Mouse (Mus musculus) gastrocnemius, adult 2 months (tissue): ENCODE measurements around the gene Rubcn. TPM values are rescaled to one million over a fixed set of nuclear protein-coding genes. Genes with fewer than 3 reads are reported as not detected.
"Not testable (repeated sequence)": the region's sequence is repeated elsewhere in the genome, so short reads cannot be mapped to it uniquely, and the experiment has no call there.

ENCODE experiments used
- DNase-seq: peaks from one replicate; pipeline ENCODE4 v3.0.0; 2022
- H3K27ac ChIP-seq: fragments of 200-600 bp; 2 replicates; pipeline ENCODE4 v1.8.1; 2022; ENCODE audit warnings: mild to moderate bottlenecking
- H3K4me3 ChIP-seq: fragments of 200-600 bp; 2 replicates; pipeline ENCODE4 v1.8.1; 2022; ENCODE audit warnings: mild to moderate bottlenecking, moderate library complexity
- CTCF ChIP-seq: fragments of 200-600 bp; IDR thresholded peaks from 2 replicates; pipeline ENCODE4 v1.8.1; 2022; ENCODE audit warnings: antibody characterized with exemption, mild to moderate bottlenecking, moderate library complexity
- intact Hi-C: fragments of 180-260 bp; cut with DNase I; formaldehyde crosslinking; loops from one replicate; pipeline ENCODE4 v1.15.1; 2025
- total RNA-seq, 2 experiments: library from RNA; stranded (reverse); gene quantifications; 2 replicates each; pipeline ENCODE4 v1.2.3; 2021

The Rubcn gene
- total RNA-seq, 2 experiments from 2014 or later, result 24.0 to 28.5 TPM

DNA sequence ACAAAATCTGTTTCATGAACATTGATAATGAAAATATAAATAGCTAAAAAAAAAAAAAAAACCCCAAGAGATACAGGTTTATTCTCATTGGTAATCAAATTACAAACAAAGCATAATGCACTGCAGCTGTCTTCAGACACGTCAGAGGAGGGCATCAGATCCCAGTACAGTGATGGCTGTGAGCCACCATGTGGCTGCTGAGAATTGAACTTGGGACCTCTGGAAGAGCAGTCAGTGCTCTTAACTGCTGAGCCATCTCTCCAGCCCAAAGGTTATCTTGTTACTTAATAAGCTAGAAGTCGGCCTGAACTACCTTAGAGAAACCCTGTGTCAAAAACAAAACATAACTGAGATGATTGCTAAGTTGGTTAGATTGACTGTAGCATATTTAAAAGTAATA is 12.3 kb upstream of the Rubcn start:
- no peak for TF ChIP-seq CTCF
- Histone ChIP-seq H3K27ac (no peak overlapping the region), H3K4me3 (no peak overlapping the region)
- no peak for DNase-seq
- intact Hi-C loops, result loop anchor here (10.0 kb wide), 1 partner anchor 195 kb away; no protein-coding TSS in a partner anchor

DNA sequence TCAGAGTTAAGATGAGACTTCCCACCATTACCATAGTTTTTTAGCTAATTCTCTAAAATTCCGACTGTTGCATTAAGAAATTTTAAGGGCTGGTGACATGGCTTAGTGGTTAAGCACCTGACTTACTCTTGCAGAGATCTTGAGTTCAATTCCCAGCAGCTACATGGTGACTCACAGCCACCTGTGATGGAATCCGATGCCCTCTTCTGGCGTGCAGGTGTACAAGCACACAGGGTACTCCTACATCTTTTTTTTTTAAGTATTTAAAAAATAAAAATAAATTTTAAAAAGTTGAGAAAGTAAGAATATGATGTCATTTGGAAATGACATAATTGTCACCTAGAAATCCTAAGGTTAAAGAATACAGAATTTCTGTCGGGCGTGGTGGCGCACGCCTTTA is 10.4 kb upstream of the Rubcn start:
- H3K27ac ChIP-seq, result no peak overlapping the region
- DNase-seq, result no peak
- intact Hi-C loops, result loop anchor here (10.0 kb wide), 1 partner anchor 193 kb away; no protein-coding TSS in a partner anchor
- H3K4me3 ChIP-seq, result no peak overlapping the region
- TF ChIP-seq CTCF, result peak; percentile 55

DNA sequence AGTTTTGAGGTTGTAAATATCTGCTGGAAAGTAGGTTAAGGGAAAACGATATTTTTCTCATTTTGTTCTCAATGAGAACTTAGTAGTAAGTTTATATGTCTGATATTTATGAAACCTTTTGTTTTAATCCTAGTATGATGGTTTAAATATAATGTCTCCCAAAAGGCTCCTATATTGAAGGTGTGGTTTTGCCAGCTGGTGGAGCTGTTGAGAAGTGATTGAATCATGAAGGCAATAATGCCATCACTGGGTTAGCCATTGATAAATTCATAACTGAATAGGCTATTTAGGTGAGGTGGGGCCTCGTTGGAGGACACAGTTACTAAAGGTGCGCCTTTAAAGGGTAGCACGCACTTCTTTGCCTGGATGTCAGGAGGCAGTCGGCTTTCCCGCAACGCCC is 4.0 kb upstream of the Rubcn start:
- TF ChIP-seq CTCF, result peak; percentile 21; the same call in 1 of the 2 replicates
- Histone ChIP-seq H3K27ac (no peak overlapping the region), H3K4me3 (no peak overlapping the region)
- DNase-seq, result no peak
- intact Hi-C loops, result loop anchor here (10.0 kb wide), 1 partner anchor 187 kb away; no protein-coding TSS in a partner anchor

- TF ChIP-seq CTCF, result no peak
- Histone ChIP-seq H3K27ac (peak overlapping the region; percentile 98), H3K4me3 (peak overlapping the region; percentile 97)
- intact Hi-C loops, result loop anchor here (5.0 kb wide), 1 partner anchor 67 kb away; the partner anchor contains the start of gene Smbd1
- DNase-seq, result no peak
Observed at GRCm38 (mm10) chr16:32878972-32879926, 1.7 kb upstream of the Rubcn start.

DNA sequence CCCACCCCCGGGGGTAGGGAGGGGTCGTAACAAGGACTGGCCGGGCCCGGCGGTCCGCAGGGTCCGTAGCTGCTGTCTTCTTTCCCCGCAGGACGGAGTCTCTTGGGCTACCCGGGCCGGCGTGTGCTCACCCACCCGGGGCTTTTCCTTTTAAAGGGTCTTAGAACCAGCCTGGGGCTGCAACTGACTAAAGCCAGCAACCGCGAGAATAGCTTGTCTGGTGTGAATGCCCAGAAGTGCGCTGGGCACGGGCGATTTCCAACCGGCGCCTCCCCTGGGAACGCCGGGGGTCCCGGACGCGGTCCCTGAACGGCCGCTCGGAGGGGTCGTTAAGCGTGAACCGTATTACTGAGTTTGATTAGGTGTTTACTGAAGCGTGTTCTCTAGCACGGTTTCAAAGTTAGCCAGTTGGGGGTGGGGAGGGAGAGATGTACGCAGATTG is 612 bp upstream of the Rubcn start:
- peak overlapping the region; percentile 98 for H3K27ac ChIP-seq
- intact Hi-C loops, result loop anchor here (5.0 kb wide), 1 partner anchor 66 kb away; the partner anchor contains the start of gene Smbd1
- TF ChIP-seq CTCF, result no peak
- DNase-seq, result peak; percentile 39
- H3K4me3 ChIP-seq, result peak overlapping the region; percentile 97

- no peak for TF ChIP-seq CTCF
- DNase-seq, result no peak
- intact Hi-C loops, result loop anchor here (1.0 to 5.0 kb wide), 2 partner anchors 9 to 65 kb away; partner anchors contain the start of gene Smbd1
- H3K27ac ChIP-seq, result peak overlapping the region; percentile 98
- H3K4me3 ChIP-seq, result peak overlapping the region; percentile 97
Observed at GRCm38 (mm10) chr16:32876831-32877230, 735 bp downstream of the Rubcn start.

DNA sequence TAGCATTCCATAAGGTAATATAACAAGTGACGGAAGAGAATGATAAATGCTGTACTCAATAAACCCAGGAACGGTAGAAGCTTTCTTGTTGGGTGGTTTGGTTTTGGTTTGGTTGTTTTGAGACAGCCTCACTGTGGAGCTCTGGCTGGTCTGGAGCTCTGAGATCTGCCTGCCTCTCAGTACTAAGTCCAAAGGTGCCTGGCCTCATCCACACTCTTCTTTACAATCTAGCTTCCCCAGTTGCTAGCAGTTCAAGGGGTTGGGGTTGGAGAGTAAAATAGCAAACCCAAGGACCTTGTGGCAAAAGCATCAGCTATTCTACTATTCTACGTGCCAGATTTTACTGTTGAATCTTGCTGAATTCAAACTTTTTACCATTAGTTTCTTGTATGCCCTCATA is 1.7 kb downstream of the Rubcn start:
- H3K27ac ChIP-seq, result peak overlapping the region; percentile 98; the same call in 1 of the 2 replicates
- H3K4me3 ChIP-seq, result no peak overlapping the region; the same call in 1 of the 2 replicates
- no peak for DNase-seq
- intact Hi-C loops, result loop anchor here (5.0 kb wide), 1 partner anchor 64 kb away; the partner anchor contains the start of gene Smbd1
- no peak for TF ChIP-seq CTCF

GRCm38 (mm10) chr16:32875281-32875680 is 2.3 kb downstream of the Rubcn start:
- 0 out of 2 replicates have a peak, but pooled peaks have one; percentile 20 for TF ChIP-seq CTCF
- DNase-seq, H3K27ac ChIP-seq: not testable (repeated sequence)

DNA sequence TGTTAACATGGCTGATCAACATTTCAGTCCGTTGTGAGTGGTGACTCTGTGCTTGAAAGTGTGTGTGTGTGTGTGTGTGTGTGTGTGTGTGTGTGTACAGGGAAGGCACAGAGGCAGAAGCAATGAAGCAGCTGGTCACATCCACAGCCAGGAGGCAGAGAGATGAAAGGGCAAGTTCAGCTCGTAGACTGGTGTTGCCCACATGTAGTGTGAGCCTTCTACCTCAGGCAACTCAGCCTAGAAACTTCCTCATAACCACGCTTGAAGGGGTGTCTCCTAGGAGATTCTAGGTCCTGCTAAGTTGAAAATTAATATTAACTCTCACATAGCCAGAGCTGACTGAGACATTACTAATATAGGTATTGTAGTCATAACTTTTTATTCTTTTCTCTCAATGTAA is 4.2 kb downstream of the Rubcn start:
- Histone ChIP-seq H3K27ac (no peak overlapping the region), H3K4me3 (no peak overlapping the region)
- intact Hi-C loops, result no loop called here
- TF ChIP-seq CTCF, result no peak
- no peak for DNase-seq

More at GRCm38 (mm10) chr16:32875281-32875680, 2.3 kb downstream of the Rubcn start:
- intact Hi-C loops, result loop anchor here (5.0 kb wide), 1 partner anchor 63 kb away; the partner anchor contains the start of gene Smbd1
- H3K4me3 ChIP-seq, result not testable (repeated sequence)

DNA sequence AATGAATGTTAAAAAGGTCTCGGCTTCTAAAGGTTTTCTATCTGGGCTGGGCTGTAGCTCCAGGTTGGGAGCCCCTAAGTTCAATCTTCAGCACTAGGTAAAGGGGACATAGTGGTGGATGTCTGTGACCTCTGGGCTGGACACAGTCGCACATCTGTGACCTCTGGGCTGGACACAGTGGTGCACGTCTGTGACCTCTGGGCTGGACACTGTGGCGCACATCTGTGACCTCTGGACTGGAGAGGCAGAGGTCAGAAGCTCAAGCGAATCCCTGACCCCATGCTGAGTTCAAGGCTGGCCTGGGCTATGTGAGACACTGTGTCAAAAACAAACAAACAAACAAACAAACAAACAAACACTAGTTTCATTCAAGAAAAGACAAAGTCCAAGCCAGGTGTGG is 7.3 kb downstream of the Rubcn start:
- H3K4me3 ChIP-seq, result no peak overlapping the region
- intact Hi-C loops, result no loop called here
- no peak for TF ChIP-seq CTCF
- DNase-seq, result no peak
- no peak overlapping the region for H3K27ac ChIP-seq

- no peak for TF ChIP-seq CTCF
- peak overlapping the region; percentile 98 for H3K27ac ChIP-seq
- peak overlapping the region; percentile 77 for H3K4me3 ChIP-seq
- peak; percentile 92 for DNase-seq
- intact Hi-C loops, result loop anchor here (1.0 to 5.0 kb wide), 2 partner anchors 9 to 51 kb away; partner anchors contain the start of genes Fyttd1 and Rubcn
Observed at GRCm38 (mm10) chr16:32867919-32868552, 9.5 kb downstream of the Rubcn start.

DNA sequence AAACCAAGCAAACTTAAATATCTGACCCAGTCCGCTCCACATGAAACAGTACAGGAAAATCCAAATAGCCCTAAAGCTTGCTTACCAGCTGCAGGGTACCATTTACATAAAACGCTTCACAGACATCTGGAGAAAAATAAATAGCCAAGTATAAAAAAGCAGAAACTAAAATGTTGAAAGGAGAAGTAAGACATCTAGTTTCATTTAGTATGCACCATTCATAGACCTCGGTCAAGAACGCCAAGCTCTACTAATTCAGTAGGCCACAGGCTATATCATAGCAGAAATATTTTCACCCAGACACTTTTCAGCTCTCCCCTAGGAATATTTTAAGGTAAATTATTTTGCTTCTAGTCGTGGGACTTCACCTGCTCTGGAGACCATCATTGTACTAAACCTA is 10.9 kb downstream of the Rubcn start:
- TF ChIP-seq CTCF, result no peak
- Histone ChIP-seq H3K27ac (peak overlapping the region; percentile 98), H3K4me3 (peak overlapping the region; percentile 77)
- intact Hi-C loops, result loop anchor here (5.0 kb wide), 1 partner anchor 49 kb away; no protein-coding TSS in a partner anchor
- DNase-seq, result no peak
